Mouse (Mus musculus) frontal cortex, adult 2 months (tissue): ENCODE results near the gene Madd. TPM values are rescaled to one million over a fixed set of nuclear protein-coding genes. Genes with fewer than 3 reads are reported as not detected.
A peak's percentile ranks its signal among the peaks of the same experiment; 100 is the strongest.

Experiments
- DNase-seq, 2 experiments: peaks; one replicate each; pipeline ENCODE4 v3.0.0; 2022; ENCODE audit warnings: low spot score in 1 of 2; ENCODE audit errors: extremely low spot score in 1 of 2
- polyA plus RNA-seq: library from polyadenylated mRNA; depleted of rRNA; stranded (reverse); fragments of >200 nt; gene quantifications from 2 replicates; pipeline ENCODE4 v1.2.3, GENCODE M21; 2012

The Madd gene
- polyA plus RNA-seq, 1 experiment: 155 TPM

DNA sequence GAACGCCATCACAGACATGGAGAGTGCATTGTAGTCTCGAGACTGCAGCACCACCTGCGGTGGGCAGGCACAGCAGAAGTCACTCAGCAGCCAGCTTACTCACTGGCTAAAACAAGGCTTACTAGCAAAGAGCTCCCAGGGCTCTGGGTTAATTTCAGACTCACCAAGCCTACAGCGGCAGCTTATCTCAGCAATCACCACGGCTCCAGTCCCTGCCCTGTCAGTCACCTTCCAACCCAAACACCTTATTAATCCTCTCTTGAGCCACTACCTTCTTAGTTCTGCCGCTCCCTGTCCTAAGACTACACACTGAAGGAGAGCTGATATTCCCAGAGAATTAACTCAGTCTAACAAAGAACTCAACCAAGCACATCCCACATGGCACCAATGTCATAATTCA is 7.4 kb downstream of the Madd start:
- no peak for DNase-seq

DNA sequence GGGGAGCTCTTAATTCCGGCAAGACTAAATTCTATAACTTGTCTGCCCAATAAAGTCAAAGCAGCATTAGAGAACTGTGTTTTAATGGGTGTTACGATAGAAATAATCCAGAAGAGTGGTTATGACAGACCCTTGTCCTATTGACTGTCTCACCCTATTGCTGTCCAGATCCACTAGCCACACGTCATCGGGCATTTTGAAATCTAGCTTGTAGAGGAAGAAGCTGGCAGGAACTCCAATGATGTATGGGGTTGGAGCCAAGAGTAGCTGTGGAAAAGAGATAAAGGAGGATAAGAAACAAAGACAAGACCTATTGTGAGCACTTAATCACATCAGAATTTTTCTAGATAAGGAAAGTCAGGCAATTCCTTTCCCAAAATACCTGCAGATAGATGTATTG is 8.1 kb downstream of the Madd start:
- no peak for DNase-seq

DNA sequence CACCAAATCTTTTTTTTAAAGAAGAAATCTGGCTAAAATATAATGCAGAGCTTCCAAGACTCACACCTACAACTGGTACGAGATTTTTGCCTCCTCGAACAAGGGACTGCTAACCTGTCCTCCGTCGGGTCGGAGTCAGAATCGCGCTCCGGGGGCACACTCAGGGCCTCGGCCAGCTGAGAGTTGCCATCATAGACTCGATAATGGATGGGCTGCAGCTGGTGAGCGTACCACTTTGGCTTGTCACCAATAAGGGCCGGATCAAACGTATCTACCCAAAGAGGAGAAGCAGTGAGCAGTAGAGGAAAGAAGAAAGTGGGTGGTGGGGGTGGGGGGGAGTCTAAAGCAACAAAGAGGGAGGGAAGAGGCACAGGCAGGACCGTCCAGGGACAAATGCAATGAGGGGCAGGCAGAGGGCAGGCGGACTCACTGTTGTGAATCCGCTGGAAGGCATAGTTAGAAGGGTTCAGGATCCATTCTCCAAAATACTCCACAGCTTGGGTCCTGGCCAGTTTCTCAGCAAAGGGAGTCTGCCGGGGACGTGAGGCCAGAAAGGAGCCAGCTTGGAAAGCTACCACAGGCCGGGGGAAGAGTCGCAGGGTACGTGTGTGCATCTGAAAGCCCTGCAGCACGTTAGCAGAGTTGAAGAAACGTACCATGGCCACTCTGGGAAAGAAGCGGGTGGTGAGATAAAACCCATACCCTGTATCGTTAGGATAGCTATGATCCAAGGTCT is 13.9 kb downstream of the Madd start:
- no peak for DNase-seq

DNA sequence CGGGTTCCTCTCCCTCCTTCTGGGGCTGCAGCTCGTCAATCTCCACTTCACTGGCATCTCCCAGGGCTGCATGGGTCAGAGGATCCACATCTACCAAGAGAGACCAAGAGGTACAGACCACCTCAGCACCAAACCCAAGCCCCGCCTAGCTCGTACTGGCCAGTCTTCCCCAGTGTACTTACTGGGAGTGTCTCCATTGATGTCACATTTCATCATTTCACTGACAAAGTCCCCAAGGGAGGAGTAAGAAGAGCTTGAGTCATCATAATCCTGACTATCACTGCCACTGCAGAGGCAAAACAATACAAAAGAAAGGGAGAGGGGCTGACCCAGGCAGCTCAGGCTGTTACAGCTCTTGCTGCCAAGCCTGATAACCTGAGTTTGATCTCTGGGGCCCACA is 16.0 kb downstream of the Madd start:
- no peak for DNase-seq

DNA sequence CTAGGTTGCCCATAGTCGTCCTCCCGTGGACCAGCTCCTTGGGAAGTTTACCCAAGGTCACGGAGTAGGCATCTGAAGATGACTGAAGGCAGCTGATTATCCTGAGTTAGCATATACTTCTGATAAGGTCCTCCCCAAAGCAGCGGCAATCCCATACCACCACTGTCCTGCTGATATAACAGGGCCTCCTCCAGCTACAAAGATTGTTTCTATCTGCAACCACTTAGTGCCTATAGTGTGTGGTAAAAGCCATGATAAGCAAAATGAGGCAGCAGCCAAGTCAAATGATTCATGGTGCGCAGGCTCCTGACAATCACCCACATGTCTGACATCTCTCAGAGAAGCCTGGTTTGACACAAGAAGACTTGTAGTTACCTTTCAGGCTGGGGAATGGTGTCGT is 18.6 kb downstream of the Madd start:
- peak in 1 of 2 experiments; percentile 15 for DNase-seq

DNA sequence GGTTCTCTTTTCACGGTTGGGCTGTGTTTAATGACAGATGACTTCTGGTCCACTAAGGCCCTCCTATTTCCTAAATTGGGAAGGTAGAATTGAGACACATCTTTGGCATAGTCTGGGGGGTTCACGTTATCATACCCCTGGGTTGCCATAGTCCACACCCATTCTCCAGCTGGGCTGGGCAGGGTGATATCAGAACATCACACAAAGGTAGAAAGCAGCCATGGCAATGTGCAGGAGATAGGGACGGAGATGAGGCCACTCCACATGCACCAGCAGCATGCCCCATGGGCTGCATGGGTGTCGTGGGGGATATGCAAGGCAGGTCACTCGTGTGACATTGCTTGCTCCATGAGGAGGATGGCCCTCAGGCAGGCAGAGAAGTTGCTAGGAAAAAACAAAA is 20.1 kb downstream of the Madd start:
- no peak for DNase-seq

DNA sequence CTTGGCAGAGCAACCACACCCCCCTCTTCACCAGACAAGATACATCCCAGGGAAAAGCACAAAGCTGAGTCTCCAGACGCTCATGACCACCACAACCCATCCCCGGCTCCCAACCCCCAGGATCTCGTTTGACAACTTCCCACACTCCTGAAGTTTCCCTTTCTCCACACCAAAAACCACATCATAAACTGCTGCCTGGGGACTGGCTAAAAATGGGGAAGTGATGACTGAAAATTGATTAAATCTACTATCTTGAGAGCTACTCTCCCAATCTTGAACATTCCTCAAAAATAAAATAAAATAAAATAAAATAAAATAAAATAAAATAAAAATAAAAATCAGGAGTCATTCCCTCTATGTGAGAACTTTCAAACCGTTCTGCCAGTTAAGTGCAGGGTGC is 20.7 kb downstream of the Madd start:
- no peak for DNase-seq

DNA sequence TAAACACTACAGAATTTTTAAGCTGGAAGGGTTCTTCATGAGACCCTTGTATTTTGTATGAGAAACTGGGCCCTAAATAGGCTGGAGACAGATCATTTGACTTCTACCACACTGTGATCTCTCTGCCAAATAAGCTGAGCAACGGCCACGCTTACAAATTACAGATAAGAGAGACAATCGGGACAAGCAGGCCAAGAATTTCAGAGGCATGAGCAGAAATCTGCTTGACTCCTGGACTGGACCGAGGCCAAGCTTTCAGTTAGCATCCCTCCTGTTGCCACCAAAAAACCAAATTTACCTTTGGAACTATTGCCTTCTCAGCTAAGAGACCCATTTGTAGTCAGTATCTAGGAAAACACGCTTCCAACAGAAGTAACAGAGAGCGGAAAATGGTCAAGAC is 23.0 kb downstream of the Madd start:
- DNase-seq: no peak

DNA sequence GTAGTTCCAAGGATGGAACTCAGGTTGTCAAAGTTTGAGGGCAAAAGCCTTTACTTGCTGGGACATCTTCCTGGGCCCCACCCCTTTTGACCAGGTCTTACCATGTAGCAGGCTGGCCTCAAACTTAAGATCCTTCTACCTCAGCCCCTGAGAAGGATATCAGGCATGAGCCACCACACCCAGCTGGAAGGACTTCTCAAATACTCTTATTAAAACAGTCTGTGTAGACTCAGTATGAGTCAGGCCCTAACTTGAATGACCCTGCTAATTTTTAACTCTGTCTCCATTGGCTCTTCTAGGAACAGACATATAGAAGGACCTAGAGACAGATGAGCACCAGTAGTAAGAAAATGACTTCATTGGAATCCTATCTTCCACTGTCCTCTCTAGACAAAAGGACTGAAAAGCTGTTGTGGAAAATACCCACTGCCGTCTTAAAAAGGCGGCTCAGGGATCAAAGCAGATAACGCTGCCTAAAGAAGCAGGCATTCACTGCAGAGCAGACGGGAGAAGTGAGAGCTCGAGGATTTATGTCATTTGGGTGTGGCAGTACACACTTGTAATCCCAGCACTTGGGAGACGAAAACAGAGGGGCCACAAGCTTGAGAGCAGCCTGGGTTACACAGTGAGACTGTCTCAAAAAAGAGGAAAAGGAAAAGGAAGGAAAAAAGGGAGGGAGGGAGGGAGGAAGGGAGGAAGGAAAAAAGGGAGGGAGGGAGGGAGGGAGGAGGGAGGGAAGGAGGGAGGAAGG is 26.5 kb downstream of the Madd start:
- DNase-seq: no peak

DNA sequence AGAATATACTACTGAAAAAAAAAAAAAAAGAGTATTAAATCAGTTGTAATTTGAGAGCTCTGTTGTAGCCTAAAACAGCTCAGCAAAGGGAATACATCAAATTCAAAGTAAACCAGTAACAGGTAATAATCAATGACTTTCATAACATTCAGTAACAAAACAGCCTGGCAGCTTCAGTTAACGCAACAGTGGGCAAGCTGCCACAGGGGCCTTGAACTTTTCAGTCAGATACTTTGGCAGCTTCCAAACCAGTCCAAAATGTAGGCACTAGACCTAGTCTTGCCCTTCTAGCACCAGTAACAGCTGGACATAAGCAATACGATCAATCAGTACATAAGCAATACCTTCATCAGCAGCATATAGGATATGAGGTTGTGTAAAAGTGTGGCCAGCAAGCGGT is 29.5 kb downstream of the Madd start:
- no peak for DNase-seq

DNA sequence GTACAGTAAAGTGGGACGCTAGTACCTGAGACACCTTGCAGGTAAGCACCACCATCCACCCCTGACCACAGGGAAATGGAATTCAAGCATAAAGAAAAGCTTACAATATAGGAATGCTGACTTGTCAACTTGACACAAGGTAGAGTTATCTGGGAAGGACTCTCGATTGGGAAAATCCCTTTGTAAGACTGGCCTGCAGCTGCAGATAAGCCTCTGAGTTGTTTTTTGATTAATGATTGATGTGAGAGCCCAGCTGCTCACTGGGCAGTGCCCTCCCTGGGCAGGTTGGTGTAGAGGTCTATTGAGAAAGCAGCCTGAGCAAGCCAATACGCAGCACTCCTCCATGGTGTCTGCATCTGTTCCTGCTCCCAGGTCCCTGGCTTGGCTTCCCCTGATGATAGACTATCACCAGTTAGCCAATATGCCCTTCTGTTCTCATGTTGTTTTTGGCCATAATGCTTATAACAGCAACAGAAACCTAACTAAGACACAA is 30.7 kb downstream of the Madd start:
- DNase-seq: no peak

DNA sequence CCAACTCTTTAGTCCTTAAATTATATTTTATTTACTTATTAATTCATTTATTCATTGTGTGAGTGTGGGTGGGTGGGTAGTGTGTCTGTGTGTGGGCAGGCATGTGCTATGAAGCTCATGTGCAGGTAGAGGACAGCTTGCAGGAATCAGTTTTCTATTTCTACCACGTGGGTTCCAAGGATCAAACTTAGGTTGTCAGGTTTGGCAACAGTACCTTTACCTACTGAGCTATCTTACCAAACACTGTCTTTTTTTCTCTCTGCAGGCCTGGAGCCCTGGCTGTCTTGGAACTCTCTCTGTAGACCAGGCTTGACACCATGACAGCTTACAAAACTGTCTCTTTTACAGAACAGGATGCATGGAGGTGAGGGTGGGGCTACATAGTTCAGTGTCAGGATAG is 32.3 kb downstream of the Madd start:
- no peak for DNase-seq

DNA sequence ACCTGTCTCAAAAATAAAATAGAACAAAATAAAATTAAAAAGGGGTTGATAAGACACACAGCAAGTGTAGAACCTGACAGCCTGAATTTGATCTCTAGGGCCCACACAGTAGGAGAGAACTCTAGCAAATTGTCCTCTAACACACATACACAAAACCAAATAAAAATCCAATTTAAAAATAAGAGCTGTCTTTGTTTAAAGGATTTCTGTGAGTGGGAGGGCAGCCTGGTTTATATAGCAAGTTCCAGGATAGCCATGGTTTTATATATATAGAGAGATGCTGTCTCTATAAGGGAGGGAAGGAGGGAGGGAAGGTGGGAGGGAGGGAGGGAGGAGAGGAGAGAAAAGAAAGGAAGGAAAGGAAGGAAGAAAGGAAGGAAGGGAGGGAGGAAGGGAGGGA is 35.5 kb downstream of the Madd start:
- no peak for DNase-seq

DNA sequence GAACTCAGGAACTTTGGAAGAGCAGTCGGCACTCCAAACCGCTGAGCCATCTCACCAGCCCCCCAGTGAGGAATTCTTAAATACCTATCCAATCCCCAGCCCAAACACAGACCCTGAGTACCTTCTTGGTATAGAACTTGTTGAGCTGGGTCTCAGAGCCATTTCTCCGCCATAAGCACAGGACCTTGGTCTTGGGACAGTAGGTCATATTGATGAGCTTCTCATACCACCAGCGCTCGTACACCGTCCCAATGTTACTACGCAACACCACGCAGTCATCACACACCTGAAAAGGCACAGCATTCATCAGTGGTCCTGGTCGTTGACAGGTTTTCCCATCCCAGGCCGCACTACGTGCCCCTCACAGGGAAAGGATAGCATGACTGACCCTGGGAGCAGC is 40.2 kb downstream of the Madd start:
- no peak for DNase-seq

DNA sequence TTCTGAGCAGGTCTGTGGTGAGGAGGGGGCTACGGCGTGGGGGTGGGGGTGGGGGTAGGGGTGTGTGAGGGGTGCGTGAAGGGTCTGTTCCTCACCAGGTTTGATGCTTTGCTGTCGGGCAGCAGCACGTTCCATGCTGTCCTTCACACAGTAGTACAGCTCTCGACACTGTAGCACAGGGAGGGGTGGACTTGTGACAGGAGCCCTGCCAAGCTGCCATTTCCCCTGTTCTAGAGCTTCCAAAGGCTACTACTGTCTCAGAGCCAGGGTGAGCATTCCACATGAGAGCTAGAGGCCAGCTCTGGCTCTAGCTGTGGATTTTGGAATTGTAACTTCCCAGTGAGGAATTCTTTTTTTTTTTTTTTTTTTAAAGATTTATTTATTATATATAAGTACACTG is 40.7 kb downstream of the Madd start:
- DNase-seq: no peak

DNA sequence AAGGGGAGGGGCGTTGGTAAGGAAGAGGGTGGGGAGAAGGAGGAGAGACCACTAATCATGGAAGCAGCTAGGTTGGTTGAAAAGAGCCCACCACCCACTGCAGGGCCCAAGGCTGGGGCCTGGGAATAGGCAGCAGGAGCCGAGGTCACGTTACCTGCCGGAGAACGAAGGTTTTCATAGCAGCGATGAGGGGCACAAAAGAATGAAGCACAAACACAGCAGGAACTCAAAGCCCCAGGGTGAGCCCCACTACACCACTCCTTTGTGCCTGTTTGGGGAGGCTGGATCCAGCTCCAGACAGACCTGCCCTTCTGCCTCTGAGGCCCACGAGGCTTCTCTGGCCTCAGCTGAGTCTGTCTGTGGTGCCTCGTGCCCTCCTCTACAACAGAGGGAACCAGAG is 43.9 kb downstream of the Madd start:
- no peak for DNase-seq

DNA sequence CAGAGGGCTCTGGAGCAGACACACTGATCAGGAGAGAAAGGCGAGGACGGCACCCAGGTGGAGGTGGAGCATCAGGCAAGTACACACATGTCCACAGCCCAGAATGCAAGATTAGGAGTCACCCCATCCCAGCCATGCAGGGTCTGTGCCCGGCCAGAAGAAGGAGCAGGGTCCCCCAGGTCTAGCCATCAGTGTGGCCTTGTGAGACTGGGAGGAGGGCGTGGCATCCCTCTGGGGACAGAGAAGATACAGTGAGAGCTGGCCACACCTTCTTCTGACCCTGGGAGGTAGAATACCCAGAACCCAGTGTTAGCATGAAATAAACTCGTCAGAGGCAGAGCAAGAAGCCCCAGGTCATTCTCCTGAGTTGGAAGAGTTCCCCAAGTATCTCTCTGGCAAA is 44.3 kb downstream of the Madd start:
- no peak for DNase-seq

DNA sequence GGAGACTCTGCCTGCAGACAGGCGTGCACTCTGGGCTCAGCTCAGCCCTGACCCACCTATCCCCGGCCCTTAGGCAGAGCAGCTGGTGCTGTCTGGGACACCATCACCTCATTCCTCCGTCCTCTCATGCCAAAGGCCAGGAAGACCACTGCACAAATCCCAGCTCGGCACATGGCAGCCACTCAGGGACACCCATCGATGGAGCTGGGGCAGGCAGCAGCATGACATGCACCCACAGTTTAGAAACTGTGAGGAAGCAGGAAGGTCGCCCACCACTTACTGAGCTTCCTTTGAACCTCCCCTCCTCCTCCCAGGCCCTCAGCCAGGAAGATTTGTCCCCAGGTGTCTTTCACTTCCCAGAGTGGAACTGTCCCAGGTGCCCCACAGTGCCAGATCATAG is 46.2 kb downstream of the Madd start:
- DNase-seq: no peak

DNA sequence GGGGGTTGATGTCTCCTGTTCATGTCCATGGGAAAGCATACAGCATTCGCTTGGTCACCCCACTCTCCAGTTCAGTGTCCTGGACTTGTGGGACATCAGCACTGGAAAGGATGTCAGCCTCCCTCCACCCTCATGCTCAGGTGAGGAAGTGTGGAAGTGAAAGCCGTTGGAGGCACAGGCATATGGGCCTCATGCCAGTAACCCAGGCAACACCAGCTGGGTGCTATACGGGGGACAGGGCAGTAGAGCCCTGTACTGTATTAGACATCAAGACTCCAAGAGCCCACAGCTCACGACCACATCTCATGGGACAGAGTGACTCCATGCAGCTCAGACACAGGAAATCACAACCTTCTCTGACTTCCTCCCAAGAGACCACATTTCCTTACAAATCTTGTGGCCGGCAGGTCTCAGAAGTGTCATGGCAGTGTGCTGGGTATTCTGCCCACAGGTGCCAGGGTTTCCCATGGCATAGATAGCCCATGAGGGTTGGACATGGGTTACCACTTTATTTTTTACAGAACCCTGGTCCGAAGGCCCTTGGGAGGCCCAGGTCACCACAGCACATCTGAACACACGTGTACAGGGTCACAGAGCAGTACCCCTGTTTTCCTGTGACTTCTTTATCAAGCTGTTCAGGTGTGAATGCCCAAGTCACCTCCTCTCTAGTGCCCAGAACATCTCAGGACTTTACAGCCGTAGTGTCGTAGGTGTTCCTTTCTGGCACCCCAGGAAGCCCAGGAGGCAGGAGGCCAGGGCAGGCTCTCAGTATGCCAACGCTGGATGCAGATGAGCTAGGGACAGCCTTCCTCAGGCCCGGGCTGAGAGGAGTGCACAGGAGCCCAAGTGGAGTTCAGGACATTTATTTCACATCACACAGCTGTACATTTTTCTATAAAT is 46.9 kb downstream of the Madd start:
- DNase-seq: no peak

DNA sequence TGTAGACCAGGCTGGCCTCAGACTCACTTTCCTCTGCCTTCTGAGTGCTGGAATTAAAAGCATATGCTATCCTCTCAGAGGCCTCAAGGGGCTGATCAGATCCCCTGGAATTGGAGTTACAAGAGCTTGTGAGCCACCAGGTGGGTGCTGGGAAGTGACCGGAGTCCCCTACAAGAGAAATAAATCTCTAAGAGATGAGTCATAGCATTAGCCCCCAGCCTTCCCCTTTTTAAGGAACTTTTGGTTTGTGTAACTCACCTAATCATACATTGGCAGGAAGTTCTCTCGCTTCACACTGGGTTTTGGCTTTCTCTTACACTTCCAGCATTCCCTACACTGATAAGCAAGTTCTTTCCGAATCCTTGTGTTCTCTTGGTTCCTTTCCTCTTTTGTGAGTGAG is 51.6 kb downstream of the Madd start:
- DNase-seq: no peak

DNA sequence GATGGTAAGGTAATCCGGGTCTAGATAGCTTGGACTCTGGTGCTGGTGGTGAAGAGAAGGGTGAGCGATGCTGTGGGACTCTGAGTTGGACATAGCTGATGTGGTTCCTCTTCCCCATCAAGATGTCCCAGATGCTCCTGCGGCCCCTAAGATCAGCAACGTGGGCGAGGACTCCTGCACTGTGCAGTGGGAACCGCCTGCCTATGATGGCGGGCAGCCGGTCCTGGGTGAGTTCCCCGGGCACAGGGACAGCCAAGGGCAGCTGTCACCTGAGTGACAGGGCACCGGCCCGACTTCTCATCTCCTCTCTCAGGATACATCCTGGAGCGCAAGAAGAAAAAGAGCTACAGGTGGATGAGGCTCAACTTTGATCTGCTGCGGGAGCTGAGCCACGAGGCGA is 52.4 kb downstream of the Madd start:
- DNase-seq: no peak
